Mouse (Mus musculus): Measurements from ENCODE around the gene Tango6. TPM values are rescaled to one million over a fixed set of nuclear protein-coding genes. Genes with fewer than 3 reads are reported as not detected.
"Not testable (repeated sequence)": the region's sequence is repeated elsewhere in the genome, so short reads cannot be mapped to it uniquely, and the experiment has no call there.

Tango6 gene
- polyA plus RNA-seq, 2 experiments from 2014 or later, result 8.6 to 16.3 TPM

- ATAC-seq, result no peak
Observed at GRCm38 (mm10) chr8:106819581-106819980, 136.7 kb downstream of the Tango6 start.

GRCm38 (mm10) chr8:106820553-106821515 is 138.0 kb downstream of the Tango6 start:
- ATAC-seq, result no peak

- no peak for ATAC-seq
Observed at GRCm38 (mm10) chr8:106828921-106829320, 146.1 kb downstream of the Tango6 start.

DNA sequence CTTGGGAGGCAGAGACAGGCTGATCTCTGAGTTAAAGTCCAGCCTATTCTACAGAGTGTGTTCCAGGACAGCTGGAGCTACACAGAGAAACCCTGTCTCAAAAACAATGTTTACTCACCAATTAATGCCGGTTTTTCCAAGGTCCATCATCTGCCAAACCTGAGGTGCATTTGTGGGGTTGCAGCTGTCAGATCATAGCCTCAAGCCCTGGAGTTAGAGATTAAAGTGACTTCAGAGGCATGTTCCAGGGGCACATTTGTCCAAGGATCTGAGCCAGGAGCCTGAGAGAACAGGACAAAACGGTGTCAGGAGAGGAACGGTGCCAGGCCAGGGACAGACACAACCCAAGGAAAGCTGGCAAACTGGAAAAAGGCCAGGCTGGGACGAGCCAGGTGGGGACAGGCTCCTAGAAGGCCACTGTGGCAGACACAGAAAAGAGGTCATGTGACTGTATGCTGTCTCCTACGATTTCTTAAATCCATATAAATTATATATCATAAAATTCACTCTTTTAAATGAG is 146.7 kb downstream of the Tango6 start:
- no peak for ATAC-seq

- no peak for ATAC-seq
Observed at GRCm38 (mm10) chr8:106834899-106835298, 152.0 kb downstream of the Tango6 start.

- no peak for ATAC-seq
Observed at GRCm38 (mm10) chr8:106836525-106836924, 153.7 kb downstream of the Tango6 start.

GRCm38 (mm10) chr8:106838803-106839202 is 155.9 kb downstream of the Tango6 start:
- ATAC-seq, result no peak

- no peak for ATAC-seq
Observed at GRCm38 (mm10) chr8:106839209-106840001, 156.5 kb downstream of the Tango6 start.

DNA sequence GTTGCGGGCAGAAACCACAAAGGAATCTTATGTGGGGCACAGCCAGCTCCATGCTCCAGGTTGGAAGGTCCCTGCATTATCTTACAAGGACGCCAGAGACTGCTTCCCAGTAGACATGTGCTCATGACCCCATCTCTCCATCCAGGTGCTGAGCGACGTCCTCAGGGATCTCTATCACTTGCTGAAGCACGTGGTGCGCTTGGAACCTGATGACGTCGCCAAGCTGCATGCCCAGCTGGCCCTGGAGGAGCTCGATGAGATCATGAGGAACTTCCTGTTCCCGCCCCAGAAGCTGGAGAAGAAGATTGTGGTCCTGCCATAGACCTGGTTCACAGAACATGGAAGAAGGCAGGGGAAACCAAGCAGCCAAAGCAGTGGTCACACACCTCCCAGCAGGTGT is 167.2 kb downstream of the Tango6 start:
- ATAC-seq, result no peak

DNA sequence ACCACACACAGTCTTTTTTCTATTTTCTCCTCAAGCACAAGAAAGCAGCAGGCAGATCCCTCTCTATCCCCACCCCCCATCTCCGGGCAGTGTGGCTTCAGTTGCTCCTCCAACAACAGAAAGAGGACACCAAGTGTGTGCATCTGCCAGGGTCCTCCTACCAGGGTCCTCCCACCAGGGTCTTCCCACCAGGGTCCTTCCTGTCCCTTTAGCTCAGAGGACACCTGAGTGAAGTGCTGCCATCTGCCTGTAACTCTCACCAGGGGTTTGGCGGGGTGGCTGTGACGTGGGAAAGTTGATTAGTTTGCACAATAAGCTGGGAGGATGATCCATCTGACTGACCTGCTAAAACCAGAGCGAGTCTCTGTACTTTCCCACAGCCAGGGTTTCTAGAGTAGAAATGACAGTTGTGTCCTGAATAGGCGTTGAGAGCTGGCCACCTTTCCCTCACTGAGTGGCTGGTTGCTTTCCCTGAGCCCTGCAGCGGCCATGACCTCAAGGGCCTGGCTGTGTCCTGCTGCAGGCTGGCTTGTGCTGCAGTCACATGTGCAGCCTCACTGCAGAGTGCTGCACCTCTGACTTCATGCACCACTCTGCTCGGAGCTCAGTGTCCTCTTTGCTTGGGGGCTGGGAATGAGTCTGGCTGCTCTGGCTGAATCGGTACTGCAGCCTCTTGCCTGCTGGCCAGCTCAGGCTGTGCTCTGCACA is 171.8 kb downstream of the Tango6 start:
- ATAC-seq, result no peak

- no peak for ATAC-seq
Observed at GRCm38 (mm10) chr8:106855242-106855562, 172.3 kb downstream of the Tango6 start.

DNA sequence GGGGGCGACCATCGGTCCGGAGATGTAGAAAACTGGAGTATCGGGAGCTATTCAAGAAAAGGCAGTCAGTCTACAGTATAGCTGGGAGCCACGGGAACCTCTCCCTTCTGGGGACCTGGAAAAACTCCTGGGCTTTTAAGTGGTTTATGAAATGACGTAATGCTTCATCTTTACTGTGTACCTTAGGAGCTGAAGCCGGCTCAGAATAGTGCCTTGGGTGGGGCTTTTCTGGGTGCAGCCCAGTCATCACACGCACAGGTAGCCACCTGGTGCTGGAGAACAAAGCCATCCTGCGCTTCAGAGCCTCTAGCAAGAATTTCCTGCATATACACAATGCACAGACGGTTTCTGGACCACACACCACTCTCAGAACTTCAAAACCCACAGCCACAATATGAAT is 180.0 kb downstream of the Tango6 start:
- no peak for ATAC-seq

DNA sequence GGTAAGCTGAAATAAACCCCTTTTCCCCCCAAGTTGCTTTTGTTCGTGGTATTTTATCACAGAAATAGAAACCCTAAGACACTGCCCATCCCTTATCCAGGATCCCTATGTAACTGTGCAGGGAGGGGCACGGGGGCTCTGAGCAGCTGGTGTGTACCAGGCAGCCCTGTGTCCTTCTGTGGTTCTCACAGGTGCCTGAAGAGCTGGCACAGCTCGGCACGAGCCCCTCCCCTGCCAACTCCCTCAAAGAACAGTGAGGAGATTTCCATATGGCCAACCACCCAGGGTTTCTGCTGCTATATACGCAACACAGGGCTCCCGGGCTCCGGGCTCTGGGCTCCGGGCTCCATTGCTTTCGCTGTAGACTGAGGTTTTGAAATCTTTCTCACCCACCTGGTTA is 182.5 kb downstream of the Tango6 start:
- no peak for ATAC-seq

GRCm38 (mm10) chr8:106870051-106870450 is 187.2 kb downstream of the Tango6 start, which contains the start of gene Has3:
Gene Has3, plus strand, starts transcription at chr8:106870242.
- no peak for ATAC-seq

- no peak for ATAC-seq
Observed at GRCm38 (mm10) chr8:106870537-106871327, 187.9 kb downstream of the Tango6 start.

GRCm38 (mm10) chr8:106871328-106871926 is 188.6 kb downstream of the Tango6 start:
- no peak for ATAC-seq

DNA sequence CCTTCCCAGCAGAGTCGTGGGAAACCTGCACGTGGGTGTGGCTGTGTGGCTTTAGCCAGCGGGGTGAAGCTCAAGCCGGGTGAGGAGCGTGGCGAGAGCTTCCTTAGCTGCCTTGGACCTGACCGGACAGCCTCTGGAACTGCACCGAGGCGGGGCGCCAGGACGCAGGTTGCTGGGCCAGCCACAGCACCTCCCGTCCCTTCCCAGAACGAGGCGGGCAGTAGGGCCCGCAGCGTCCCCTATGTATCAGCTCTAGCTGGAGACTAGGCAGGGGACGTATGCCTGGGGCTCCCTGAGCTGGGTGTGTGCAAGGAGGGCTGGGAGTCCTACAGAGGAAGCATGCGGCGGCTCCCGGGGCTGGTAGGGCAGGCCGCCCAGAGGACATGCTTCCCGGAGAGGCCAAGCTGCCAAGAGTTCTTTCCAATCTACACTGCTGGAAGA is 189.1 kb downstream of the Tango6 start:
- ATAC-seq, result no peak

GRCm38 (mm10) chr8:106872454-106873034 is 189.7 kb downstream of the Tango6 start:
- ATAC-seq, result no peak

DNA sequence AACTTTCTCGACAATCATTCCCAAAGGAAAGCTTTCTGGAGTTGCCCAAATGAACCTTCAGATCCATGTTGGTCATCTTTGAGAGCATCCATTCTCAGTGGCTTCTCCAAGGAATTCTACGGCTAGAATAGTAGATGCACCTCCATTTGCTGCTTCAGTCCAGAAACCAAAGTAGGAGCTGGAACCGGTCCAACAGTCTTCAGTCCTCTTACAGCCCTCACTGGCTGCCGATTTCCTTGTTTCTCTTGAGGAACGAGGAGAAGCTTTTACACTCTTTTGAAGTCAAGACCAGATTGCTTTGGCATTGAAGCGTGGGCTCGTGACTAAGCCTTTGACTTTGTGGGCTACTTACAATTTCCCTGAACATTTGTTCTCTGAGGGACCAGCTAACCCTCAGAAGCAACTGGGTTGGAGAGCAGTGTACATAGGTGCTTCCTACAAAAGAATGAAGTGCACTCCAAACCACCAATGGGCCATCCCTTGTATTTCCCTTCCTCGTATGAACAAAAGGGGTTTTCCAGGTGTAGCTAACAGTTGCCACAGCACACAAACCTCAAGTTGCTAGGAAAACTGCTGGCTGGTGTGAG is 197.3 kb downstream of the Tango6 start:
- ATAC-seq, result no peak

DNA sequence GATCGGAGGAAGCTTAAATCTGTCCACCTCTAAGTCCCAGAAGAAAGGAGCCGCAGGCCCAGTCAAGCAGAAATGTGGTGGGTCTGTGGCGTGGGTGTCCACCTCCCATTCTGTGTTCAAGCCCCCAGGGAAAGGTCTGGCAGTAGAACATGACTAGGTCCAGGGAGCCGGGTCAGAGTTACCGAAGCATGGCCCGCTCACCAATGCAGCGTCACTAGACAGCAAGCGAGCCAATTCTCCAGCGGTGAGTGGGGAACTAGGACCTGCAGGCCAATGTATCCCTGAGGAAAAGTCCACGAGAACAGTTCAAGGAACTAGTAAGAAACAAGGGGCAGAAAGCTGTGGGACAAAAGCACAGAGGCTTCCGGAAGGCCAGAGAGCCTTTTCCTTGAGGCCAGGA is 201.2 kb downstream of the Tango6 start:
- not testable (repeated sequence) for ATAC-seq

Measured in CD4-positive, CD25-positive, alpha-beta regulatory T cell, adult 4 months (primary cell).